Mouse (Mus musculus): ENCODE results near the gene Nme7. TPM values are rescaled to one million over a fixed set of nuclear protein-coding genes. Genes with fewer than 3 reads are reported as not detected.
A peak's percentile ranks its signal among the peaks of the same experiment; 100 is the strongest.

Gene Nme7
- total and polyA plus RNA-seq, 3 experiments: 23.5 to 33.2 (median 25.3) TPM

GRCm38 (mm10) chr1:164307922-164308321 is 4.0 kb downstream of the Nme7 start:
- Histone ChIP-seq H3K9me3 (replicated peaks; ENCODE audit: low read length) (no peaks in the 10 kb centered on the region), H3K4me1 (ENCODE audit: control insufficient read depth in 1 of 2, insufficient read depth in 2 of 2) (peaks cover 0 to 21% of the 10 kb centered on the region in 2 experiments; a peak in 2 of 4 replicates), H3K36me3 (replicated peaks in 1 of 2; ENCODE audit: control insufficient read depth in 1 of 2, insufficient read depth in 1 of 2, low read length in 1 of 2) (peaks cover 5 to 35% of the 10 kb centered on the region in 2 experiments), H3K79me2 (replicated peaks; ENCODE audit: control insufficient read depth, extremely low read depth, insufficient read depth, poor library complexity, severe bottlenecking) (peaks cover 9% of the 10 kb centered on the region), H3K27ac (ENCODE audit: insufficient read depth, low read depth) (no peak overlapping the region), H3K4me2 (ENCODE audit: insufficient read depth, low read depth, poor library complexity, severe bottlenecking) (peak overlapping the region; percentile 85), H3K4me3 (replicated peaks in 1 of 3; ENCODE audit: low read depth in 2 of 3, low read length in 2 of 3, poor library complexity in 1 of 3) (peak overlapping the region; percentile 76 to 90 (median 85)), H3K9ac (ENCODE audit: insufficient read depth, low read depth) (peak overlapping the region; percentile 91), H3K27me3 (replicated peaks) (no peaks in the 10 kb centered on the region)
- in situ Hi-C loops (cut with MboI; ENCODE audit: low pct_ligation_motif_present, low pct_unique_long_range_greater_than_20kb, low sequenced_read_pairs): loop anchor here (25.0 kb wide), 1 partner anchor 804 kb away; no protein-coding TSS in a partner anchor
- no peak for TF ChIP-seq RCOR1 (conservative IDR thresholded peaks at IDR 0.05; ENCODE audit: low read depth, low read length)
- TF ChIP-seq NELFE (IDR thresholded peaks at IDR 0.05; ENCODE audit: low read depth, low read length): 0 out of 2 replicates have a peak, but pooled peaks have one; percentile 3
- peak; percentile 15 for DNase-seq (ENCODE audit: extremely low read depth)
- dilution Hi-C loops (cut with MboI; ENCODE audit: extremely low pct_ligation_motif_present, extremely low pct_unique_long_range_greater_than_20kb, low sequenced_read_pairs): no loop called here

DNA sequence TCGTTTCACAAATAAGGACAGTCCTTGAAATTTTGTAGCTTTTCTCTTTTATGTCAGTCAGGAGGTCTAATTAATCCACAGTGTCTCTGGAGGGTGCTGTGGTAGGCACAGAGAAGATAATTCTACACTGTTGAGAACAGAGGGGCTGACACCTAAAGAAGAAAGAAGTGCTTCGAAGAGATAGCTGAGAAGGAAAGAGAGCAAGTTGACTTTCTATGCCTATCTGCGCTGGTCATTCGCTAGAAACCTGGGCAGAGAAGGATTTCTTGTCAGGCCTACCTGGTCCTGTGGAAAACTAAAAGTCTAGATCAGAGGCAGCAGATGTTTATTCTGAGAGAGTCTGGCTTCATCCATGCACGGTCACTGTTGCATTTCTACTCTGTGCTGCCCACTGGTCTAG is 10.2 kb downstream of the Nme7 start:
- H3K9me3 ChIP-seq (replicated peaks; ENCODE audit: low read length): no peaks in the 10 kb centered on the region
- H3K36me3 ChIP-seq (replicated peaks in 1 of 2; ENCODE audit: control insufficient read depth in 1 of 2, insufficient read depth in 1 of 2, low read length in 1 of 2): peaks cover 11 to 58% of the 10 kb centered on the region in 2 experiments
- no peak overlapping the region for H3K9ac ChIP-seq (ENCODE audit: insufficient read depth, low read depth)
- H3K4me2 ChIP-seq (ENCODE audit: insufficient read depth, low read depth, poor library complexity, severe bottlenecking): no peak overlapping the region
- no peaks in the 10 kb centered on the region for H3K79me2 ChIP-seq (replicated peaks; ENCODE audit: control insufficient read depth, extremely low read depth, insufficient read depth, poor library complexity, severe bottlenecking)
- no peak overlapping the region for H3K27ac ChIP-seq (ENCODE audit: insufficient read depth, low read depth)
- H3K27me3 ChIP-seq (replicated peaks): no peaks in the 10 kb centered on the region
- DNase-seq (ENCODE audit: extremely low read depth): no peak
- H3K4me3 ChIP-seq (replicated peaks in 1 of 3; ENCODE audit: low read depth in 2 of 3, low read length in 2 of 3, poor library complexity in 1 of 3): no peak overlapping the region
- no peaks in the 10 kb centered on the region for H3K4me1 ChIP-seq (ENCODE audit: control insufficient read depth in 1 of 2, insufficient read depth in 2 of 2)
- dilution Hi-C loops (cut with MboI; ENCODE audit: extremely low pct_ligation_motif_present, extremely low pct_unique_long_range_greater_than_20kb, low sequenced_read_pairs): no loop called here
- in situ Hi-C loops (cut with MboI; ENCODE audit: low pct_ligation_motif_present, low pct_unique_long_range_greater_than_20kb, low sequenced_read_pairs): loop anchor here (25.0 kb wide), 1 partner anchor 798 kb away; no protein-coding TSS in a partner anchor
- TF ChIP-seq MYC (IDR thresholded peaks at IDR 0.05; ENCODE audit: low read depth, low read length): no peak
- TF ChIP-seq MAZ (IDR thresholded peaks at IDR 0.05; ENCODE audit: low read depth, low read length): no peak
- no peak for TF ChIP-seq RAD21 (IDR thresholded peaks at IDR 0.05; ENCODE audit: low read depth, low read length)
- TF ChIP-seq PAX5 (IDR thresholded peaks at IDR 0.05; ENCODE audit: low read length): no peak
- TF ChIP-seq MEF2A (IDR thresholded peaks at IDR 0.05; ENCODE audit: borderline replicate concordance, low read depth, low read length): no peak
- no peak for TF ChIP-seq ZKSCAN1 (IDR thresholded peaks at IDR 0.05; ENCODE audit: borderline replicate concordance, low read depth, low read length)
- no peak for TF ChIP-seq EP300 (IDR thresholded peaks at IDR 0.05; ENCODE audit: low read length)
- TF ChIP-seq E2F4 (IDR thresholded peaks at IDR 0.05; ENCODE audit: insufficient replicate concordance, low read depth, low read length): no peak
- TF ChIP-seq MAFK (IDR thresholded peaks at IDR 0.05; ENCODE audit: insufficient replicate concordance, low read length): no peak
- TF ChIP-seq RCOR1 (conservative IDR thresholded peaks at IDR 0.05; ENCODE audit: low read depth, low read length): no peak
- no peak for TF ChIP-seq SMC3 (IDR thresholded peaks at IDR 0.05; ENCODE audit: low read depth, low read length)
- no peak for TF ChIP-seq ELF1 (IDR thresholded peaks at IDR 0.05; ENCODE audit: low read depth, low read length)
- no peak for TF ChIP-seq CTCF (conservative IDR thresholded peaks at IDR 0.05 in 1 of 2, IDR thresholded peaks at IDR 0.05 in 1 of 2; ENCODE audit: low read depth in 2 of 2, low read length in 2 of 2)
- no peak for TF ChIP-seq MAX (IDR thresholded peaks at IDR 0.05; ENCODE audit: low read length)

All from CH12.LX (cell line).